ENCODE assay signal across 10 mouse cellular contexts in the genomic region with DNA sequence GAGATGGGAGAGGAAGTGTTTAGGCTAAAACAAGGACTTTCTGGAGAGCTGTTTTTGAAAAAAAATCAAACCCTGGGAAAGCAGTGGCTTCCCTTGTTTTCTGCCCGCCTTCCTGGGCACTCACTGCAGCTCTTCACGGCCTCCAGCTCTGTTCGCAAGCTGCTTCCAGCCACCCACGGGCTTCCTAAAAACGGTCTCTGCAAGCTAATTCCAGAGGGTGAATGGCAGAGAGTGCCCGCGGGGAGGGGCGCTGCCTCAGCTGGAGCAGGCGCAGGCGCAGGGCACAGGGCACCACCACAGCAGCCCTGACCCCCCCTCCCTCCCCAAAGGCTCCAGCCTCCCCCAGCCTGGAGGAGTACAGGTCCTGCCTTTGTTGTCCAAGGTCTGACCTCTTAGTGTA. TPM values are rescaled to one million over a fixed set of nuclear protein-coding genes. Genes with fewer than 3 reads are reported as not detected.
DNase-seq lines count a peak whose midpoint lies in the region; TF ChIP-seq lines count a peak whose summit lies in the region.
"Had no signal": no experiment of that assay in that cellular context is flagged by ENCODE, and none has a peak within 500 bp of the region (broad histone marks: within the 10 kb centered on the region; RNA-seq: fewer than 3 reads in every experiment).

No protein-coding gene starts in this region.

- no peak overlapping the region for H3K4me3 ChIP-seq in lung, adult 2 months (replicated peaks; ENCODE audit: extremely low read depth, low read depth, low read length)
- H3K4me3 ChIP-seq: liver, embryonic 15.5 days had no signal

- no peak for TF ChIP-seq POLR2A in lung, adult 2 months (IDR thresholded peaks at IDR 0.05; ENCODE audit: borderline replicate concordance, extremely low read depth, low read depth, low read length)

- no peak for TF ChIP-seq CTCF in lung, adult 2 months (IDR thresholded peaks at IDR 0.05; ENCODE audit: insufficient read depth, low read length)

- intact Hi-C loops in left cerebral cortex, postnatal 14 days (cut with DNase I) = no loop called here

- WGBS in lung, adult 2 months = 44% methylated on average over 10 of the region's 10 CpGs

- no peaks in the 10 kb centered on the region for H3K4me1 ChIP-seq in lung, adult 2 months (ENCODE audit: control insufficient read depth, insufficient read depth, low read length)
- H3K4me1 ChIP-seq: liver, embryonic 15.5 days had no signal

- DNase-seq in adrenal gland, postnatal 14 days = peak; percentile 47
- DNase-seq in adrenal gland, postnatal 4 days (ENCODE audit: low spot score in 2 of 2) = no peak
- peak; percentile 57 for DNase-seq in MN1 (ENCODE audit: low spot score)
- peak; percentile 80 to 90 for DNase-seq in layer of hippocampus, adult 18-20 months (ENCODE audit: low spot score in 2 of 2)
- peak; percentile 91 to 92 for DNase-seq in left cerebral cortex, postnatal 14 days (ENCODE audit: low spot score in 2 of 2)
- no peak for DNase-seq in kidney, postnatal 25 days
- no peak for DNase-seq in gastrocnemius, adult 8-10 months (ENCODE audit: low spot score in 2 of 2)
- no peak for DNase-seq in lung, adult 2 months
- DNase-seq: thymus, postnatal 4 days had no signal

RNA-seq across cellular contexts. Expression of a gene that starts 32.3 kb away (rescaled TPM):
- 39.3 and 51.3 TPM in 2 replicates for total RNA-seq in adrenal gland, postnatal 14 days (2021)
- total RNA-seq in adrenal gland, postnatal 4 days (2021) = 10 to 100 TPM; 52.4 to 53.9 TPM
- 100 to 1,000 TPM; 199 to 207 TPM for total RNA-seq in layer of hippocampus, adult 18-20 months (2021)
- 100 to 1,000 TPM; 234 to 242 TPM for total RNA-seq in left cerebral cortex, postnatal 14 days (2021)
- total RNA-seq in gastrocnemius, adult 8-10 months (2022) = 10 to 100 TPM; 39.2 to 51.0 (median 49.6) TPM
- 87.5 and 116 TPM in 2 replicates for polyA plus RNA-seq in lung, adult 2 months (2012; rRNA removed)

RNA-seq across cellular contexts. Expression of a gene that starts 33.9 kb away (rescaled TPM):
- 26.5 and 28.1 TPM in 2 replicates for total RNA-seq in adrenal gland, postnatal 14 days (2021)
- total RNA-seq in adrenal gland, postnatal 4 days (2021) = 10 to 100 TPM; 34.2 to 35.8 TPM
- 10 to 100 TPM; 34.4 to 34.7 TPM for total RNA-seq in layer of hippocampus, adult 18-20 months (2021)
- 10 to 100 TPM; 33.3 to 34.5 TPM for total RNA-seq in left cerebral cortex, postnatal 14 days (2021)
- 10 to 100 TPM; 19.6 to 25.5 (median 22.0) TPM for total RNA-seq in gastrocnemius, adult 8-10 months (2022)
- 31.3 and 35.0 TPM in 2 replicates for polyA plus RNA-seq in lung, adult 2 months (2012; rRNA removed)

Comparison
In these comparisons a context has a peak if more than half of its experiments do, and no peak if none do; other contexts are left out.
1. DNase-seq: peak in adrenal gland, postnatal 14 days (single experiment), MN1 (single experiment), layer of hippocampus, adult 18-20 months (2 of 2) and left cerebral cortex, postnatal 14 days (2 of 2); none in adrenal gland, postnatal 4 days (0 of 2), kidney, postnatal 25 days (0 of 2), gastrocnemius, adult 8-10 months (0 of 2) and lung, adult 2 months (single experiment).